Mouse (Mus musculus): ENCODE data around the gene Ggact. TPM values are rescaled to one million over a fixed set of nuclear protein-coding genes. Genes with fewer than 3 reads are reported as not detected.

Ggact gene
- total RNA-seq, 2 experiments from 2014 or later = 28.8 to 32.1 TPM

- DNase-seq (ENCODE audit: low spot score in 2 of 2) = no peak
- intact Hi-C loops (cut with DNase I) = loop anchor here (1.0 to 5.0 kb wide), 2 partner anchors 383 to 652 kb away; partner anchors contain the start of gene Gm10837
These were observed 38.5 kb downstream of the Ggact start for GRCm38 (mm10) chr14:122875056-122875455.

- no peak for DNase-seq (ENCODE audit: low spot score in 2 of 2)
- intact Hi-C loops (cut with DNase I) = no loop called here
These were observed 40.9 kb downstream of the Ggact start for GRCm38 (mm10) chr14:122872612-122873011.

- intact Hi-C loops (cut with DNase I) = no loop called here
These were observed 41.5 kb downstream of the Ggact start for GRCm38 (mm10) chr14:122871841-122872580.

GRCm38 (mm10) chr14:122869831-122870230, 43.7 kb downstream of the Ggact start:
- no peak for DNase-seq (ENCODE audit: low spot score in 2 of 2)
- intact Hi-C loops (cut with DNase I) = no loop called here

More at GRCm38 (mm10) chr14:122871841-122872580, 41.5 kb downstream of the Ggact start:
- no peak for DNase-seq (ENCODE audit: low spot score in 2 of 2)

GRCm38 (mm10) chr14:122867531-122868285, 45.8 kb downstream of the Ggact start:
- intact Hi-C loops (cut with DNase I) = no loop called here
- no peak for DNase-seq (ENCODE audit: low spot score in 2 of 2)

GRCm38 (mm10) chr14:122865462-122866129, 48.0 kb downstream of the Ggact start:
- intact Hi-C loops (cut with DNase I) = no loop called here
- DNase-seq (ENCODE audit: low spot score in 2 of 2) = no peak

GRCm38 (mm10) chr14:122862623-122863022, 50.9 kb downstream of the Ggact start:
- no peak for DNase-seq (ENCODE audit: low spot score in 2 of 2)
- intact Hi-C loops (cut with DNase I) = no loop called here

GRCm38 (mm10) chr14:122859792-122860191, 53.8 kb downstream of the Ggact start:
- no peak for DNase-seq (ENCODE audit: low spot score in 2 of 2)
- intact Hi-C loops (cut with DNase I) = no loop called here

- no peak for DNase-seq (ENCODE audit: low spot score in 2 of 2)
- intact Hi-C loops (cut with DNase I) = no loop called here
These were observed 61.0 kb downstream of the Ggact start for GRCm38 (mm10) chr14:122852506-122853057.

- intact Hi-C loops (cut with DNase I) = no loop called here
- no peak for DNase-seq (ENCODE audit: low spot score in 2 of 2)
These were observed 76.5 kb downstream of the Ggact start for GRCm38 (mm10) chr14:122837018-122837417.

- intact Hi-C loops (cut with DNase I) = no loop called here
- DNase-seq (ENCODE audit: low spot score in 2 of 2) = no peak
These were observed 77.3 kb downstream of the Ggact start for GRCm38 (mm10) chr14:122836221-122836620.

GRCm38 (mm10) chr14:122835487-122836190, 77.9 kb downstream of the Ggact start:
- intact Hi-C loops (cut with DNase I) = no loop called here
- DNase-seq (ENCODE audit: low spot score in 2 of 2) = no peak

- intact Hi-C loops (cut with DNase I) = no loop called here
- no peak for DNase-seq (ENCODE audit: low spot score in 2 of 2)
These were observed 78.8 kb downstream of the Ggact start for GRCm38 (mm10) chr14:122834753-122835152.

- no peak for DNase-seq (ENCODE audit: low spot score in 2 of 2)
- intact Hi-C loops (cut with DNase I) = no loop called here
These were observed 79.9 kb downstream of the Ggact start for GRCm38 (mm10) chr14:122833666-122834065.

GRCm38 (mm10) chr14:122830433-122830832, 83.1 kb downstream of the Ggact start:
- intact Hi-C loops (cut with DNase I) = no loop called here
- no peak for DNase-seq (ENCODE audit: low spot score in 2 of 2)

GRCm38 (mm10) chr14:122825464-122825863, 88.1 kb downstream of the Ggact start:
- intact Hi-C loops (cut with DNase I) = no loop called here

GRCm38 (mm10) chr14:122823791-122824190, 89.8 kb downstream of the Ggact start:
- intact Hi-C loops (cut with DNase I) = no loop called here
- no peak for DNase-seq (ENCODE audit: low spot score in 2 of 2)

More at GRCm38 (mm10) chr14:122825464-122825863, 88.1 kb downstream of the Ggact start:
- DNase-seq (ENCODE audit: low spot score in 2 of 2) = no peak

GRCm38 (mm10) chr14:122821002-122821401, 92.6 kb downstream of the Ggact start:
- no peak for DNase-seq (ENCODE audit: low spot score in 2 of 2)
- intact Hi-C loops (cut with DNase I) = no loop called here

- no peak for DNase-seq (ENCODE audit: low spot score in 2 of 2)
- intact Hi-C loops (cut with DNase I) = no loop called here
These were observed 113.3 kb downstream of the Ggact start for GRCm38 (mm10) chr14:122800296-122800695.

Measured in left cerebral cortex, postnatal 36 days (tissue).